Mouse (Mus musculus) G1E (cell line): ENCODE measurements around the gene Sox5. TPM values are rescaled to one million over a fixed set of nuclear protein-coding genes. Genes with fewer than 3 reads are reported as not detected.

ENCODE experiments used
- ATAC-seq: 2 replicates; pipeline ENCODE4 v1.8.0; 2016; ENCODE audit warnings: mild to moderate bottlenecking; ENCODE audit not compliant: insufficient number of reproducible peaks, poor library complexity, low FRiP score, severe bottlenecking; ENCODE audit errors: extremely low read depth
- DNase-seq: peaks from one replicate; pipeline ENCODE4 v3.0.0; 2012; ENCODE audit warnings: low spot score
- H3K27me3 ChIP-seq: 2 replicates; pipeline ENCODE4 v1.6.1; 2012; ENCODE audit warnings: mild to moderate bottlenecking, low read length, inconsistent platforms; ENCODE audit not compliant: insufficient read depth
- H3K36me3 ChIP-seq: replicated peaks from 2 replicates; pipeline ENCODE3; 2012; ENCODE audit warnings: mild to moderate bottlenecking, inconsistent platforms
- H3K4me1 ChIP-seq: 2 replicates; pipeline ENCODE4 v1.6.1; 2012; ENCODE audit warnings: low read depth, low read length, inconsistent platforms, mixed read lengths; ENCODE audit not compliant: insufficient read depth
- H3K4me3 ChIP-seq: 2 replicates; pipeline ENCODE4 v1.5.1; 2012; ENCODE audit warnings: low read depth, mild to moderate bottlenecking, inconsistent platforms, low read length, moderate library complexity, mixed read lengths
- H3K9me3 ChIP-seq: replicated peaks from 2 replicates; pipeline ENCODE4 v1.6.1; 2012; ENCODE audit warnings: inconsistent platforms
- CTCF ChIP-seq: IDR thresholded peaks from 2 replicates; pipeline ENCODE4 v1.5.1; 2012; ENCODE audit warnings: low read depth, low read length, inconsistent platforms, mixed read lengths
- GATA1 ChIP-seq: IDR thresholded peaks from 2 replicates; pipeline ENCODE4 v1.6.1; 2012; ENCODE audit warnings: borderline replicate concordance, low read length, inconsistent platforms, mixed read lengths
- GATA2 ChIP-seq: IDR thresholded peaks from 2 replicates; pipeline ENCODE4 v1.6.1; 2012; ENCODE audit warnings: low read depth, low read length, inconsistent platforms, borderline replicate concordance
- POLR2AphosphoS5 ChIP-seq: IDR thresholded peaks from 2 replicates; pipeline ENCODE4 v1.6.1; 2012; ENCODE audit warnings: low read depth, low read length, inconsistent platforms; ENCODE audit not compliant: insufficient replicate concordance
- TAL1 ChIP-seq: conservative IDR thresholded peaks from 2 replicates; pipeline ENCODE4 v1.6.1; 2012; ENCODE audit warnings: low read depth, low read length, inconsistent platforms, mixed read lengths
- polyA plus RNA-seq: library from polyadenylated mRNA; stranded (reverse); fragments of >175 nt; gene quantifications from 2 replicates; pipeline ENCODE4 v1.2.3, GENCODE M21; 2012
- total RNA-seq, 2 experiments: library from RNA; stranded (forward) in 1 of 2; stranded (reverse) in 1 of 2; fragments of 200-1000 nt in 1 of 2; fragments of >200 nt in 1 of 2; fragmentation: Nextera tagmentation in 1 of 2; gene quantifications; 2 replicates each; pipeline ENCODE4 v1.2.3; 2014 to 2017

Sox5 gene
- total and polyA plus RNA-seq, 3 experiments = 0.27 to 16.2 TPM; not detected in 1

DNA sequence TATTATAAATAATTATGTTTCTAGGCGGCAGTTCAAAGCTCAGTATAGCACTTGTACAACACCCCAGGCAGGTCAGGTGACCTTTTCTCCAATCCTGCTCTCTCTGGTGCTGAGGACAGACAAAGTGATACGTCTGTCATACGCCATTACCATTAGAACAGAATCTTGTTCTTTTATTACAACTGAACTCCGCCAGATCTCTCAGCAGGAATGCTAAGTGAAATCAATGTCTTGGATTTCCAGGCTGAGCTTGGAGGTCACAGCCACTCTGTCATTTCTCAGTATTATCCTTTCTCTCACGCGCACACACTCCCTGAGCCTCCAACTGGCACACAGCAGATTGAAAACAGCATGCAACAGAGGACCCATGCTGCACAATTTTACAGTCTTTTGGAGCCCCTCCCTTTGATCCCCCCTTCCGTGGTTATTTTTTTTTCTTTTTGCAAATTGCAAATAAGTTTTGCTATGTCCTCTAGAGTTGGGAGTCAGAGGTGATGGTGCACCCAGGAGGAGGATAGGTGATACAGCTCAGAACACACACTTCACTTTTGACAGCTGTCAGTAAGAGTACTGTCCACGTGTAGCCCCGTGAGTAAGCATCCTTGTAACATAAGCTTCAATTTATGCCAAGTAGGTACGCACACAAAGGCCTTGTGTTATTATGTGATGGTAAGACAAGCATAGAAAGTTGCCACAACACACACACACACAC lies 877.6 kb downstream of the Sox5 start:
- Histone ChIP-seq H3K4me3 (no peak overlapping the region), H3K9me3 (peaks cover 46% of the 10 kb centered on the region), H3K27me3 (no peaks in the 10 kb centered on the region), H3K4me1 (no peaks in the 10 kb centered on the region), H3K36me3 (no peaks in the 10 kb centered on the region)
- DNase-seq = no peak
- TF ChIP-seq GATA2 (no peak), CTCF (no peak), POLR2AphosphoS5 (no peak), TAL1 (no peak), GATA1 (no peak)
- ATAC-seq = no peak

DNA sequence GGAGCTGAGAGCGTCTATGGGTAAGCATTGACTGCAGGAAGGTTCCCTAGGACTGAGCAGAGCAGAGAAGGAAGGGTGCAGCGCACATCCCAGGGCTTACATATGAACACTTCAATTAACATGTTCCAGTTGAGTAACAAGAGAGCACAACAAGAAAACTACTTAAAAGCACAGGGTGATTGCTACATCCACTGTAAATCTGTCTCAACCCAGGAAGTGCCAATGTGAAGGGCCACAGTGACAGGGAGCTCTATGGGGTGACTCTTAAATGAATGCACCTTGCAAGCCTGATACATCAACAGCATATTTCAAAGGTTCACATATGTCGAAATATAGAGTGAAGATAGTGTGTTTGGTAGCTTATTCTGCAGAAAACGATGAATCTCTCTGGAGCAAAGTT lies 880.9 kb downstream of the Sox5 start:
- Histone ChIP-seq H3K27me3 (no peaks in the 10 kb centered on the region), H3K4me3 (no peak overlapping the region), H3K36me3 (no peaks in the 10 kb centered on the region), H3K9me3 (peaks cover 47% of the 10 kb centered on the region), H3K4me1 (no peaks in the 10 kb centered on the region)
- DNase-seq = no peak
- ATAC-seq = no peak
- TF ChIP-seq POLR2AphosphoS5 (no peak), GATA2 (no peak), CTCF (no peak), TAL1 (no peak), GATA1 (no peak)

DNA sequence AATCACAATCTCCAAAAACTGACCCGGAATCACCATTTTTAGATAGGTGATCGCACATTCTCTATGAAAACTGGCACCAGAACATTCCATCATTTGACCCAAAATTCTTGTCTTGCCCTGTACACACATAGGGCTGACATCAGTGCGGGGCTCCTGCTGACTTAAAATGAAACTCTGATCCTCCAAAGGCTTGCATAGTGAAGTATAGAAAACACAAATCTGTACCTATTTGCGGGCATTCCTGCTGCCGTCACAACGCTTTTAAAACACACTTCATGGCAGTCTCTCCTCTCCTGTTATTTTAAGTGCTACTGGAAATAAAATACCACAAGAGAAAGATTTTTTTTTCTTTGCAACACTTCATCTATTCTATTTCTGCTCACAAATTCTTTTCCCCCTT lies 886.7 kb downstream of the Sox5 start:
- Histone ChIP-seq H3K4me3 (no peak overlapping the region), H3K4me1 (no peaks in the 10 kb centered on the region), H3K36me3 (no peaks in the 10 kb centered on the region), H3K9me3 (peaks cover 30% of the 10 kb centered on the region), H3K27me3 (no peaks in the 10 kb centered on the region)
- DNase-seq = no peak
- no peak for ATAC-seq
- TF ChIP-seq TAL1 (no peak), GATA1 (no peak), GATA2 (no peak), CTCF (no peak), POLR2AphosphoS5 (no peak)

DNA sequence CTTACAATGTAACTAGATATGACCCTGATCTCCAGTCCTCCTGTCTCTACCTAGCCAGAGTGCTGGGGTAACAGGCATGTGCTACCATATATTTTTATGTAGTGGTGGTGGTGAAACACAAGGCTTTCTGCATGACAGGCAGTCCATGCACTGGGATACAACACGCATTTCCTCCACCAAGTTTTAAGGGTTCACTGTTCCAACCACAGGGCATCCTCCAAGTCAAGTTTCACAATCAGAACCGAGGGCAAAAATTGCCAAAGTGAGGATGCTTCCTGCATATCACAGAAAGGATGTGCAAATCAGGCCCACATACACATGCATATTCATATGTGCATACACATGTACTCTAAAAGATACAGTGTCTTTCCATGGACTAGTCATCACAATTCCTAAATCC lies 888.9 kb downstream of the Sox5 start:
- no peak overlapping the region for H3K4me3 ChIP-seq
- TF ChIP-seq GATA2 = no peak
- no peak for TF ChIP-seq CTCF
- no peak for TF ChIP-seq GATA1
- TF ChIP-seq POLR2AphosphoS5 = no peak
- TF ChIP-seq TAL1 = no peak
- H3K27me3 ChIP-seq = no peaks in the 10 kb centered on the region
- no peak for DNase-seq
- no peaks in the 10 kb centered on the region for H3K4me1 ChIP-seq
- ATAC-seq = no peak
- H3K9me3 ChIP-seq = peaks cover 22% of the 10 kb centered on the region
- H3K36me3 ChIP-seq = no peaks in the 10 kb centered on the region

DNA sequence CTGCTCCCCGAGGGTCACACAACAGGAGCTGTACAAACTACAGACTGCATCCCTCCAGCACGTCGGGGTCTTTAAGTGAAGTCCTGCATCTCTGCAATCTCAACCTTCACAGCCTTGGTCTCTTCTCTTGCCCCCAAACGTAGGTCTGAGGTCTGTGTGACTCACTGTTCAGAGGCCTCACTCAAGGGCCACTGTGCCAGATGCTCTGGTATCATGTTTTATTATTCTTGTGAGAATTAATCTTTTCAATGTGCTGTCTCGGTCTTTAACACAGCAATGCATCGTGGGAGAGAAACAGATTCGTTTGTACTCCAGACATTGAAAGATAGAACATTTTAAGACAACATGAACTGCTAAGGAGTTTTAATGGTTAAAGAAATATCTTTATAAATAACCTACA lies 893.2 kb downstream of the Sox5 start:
- Histone ChIP-seq H3K9me3 (peaks cover 20% of the 10 kb centered on the region), H3K27me3 (no peaks in the 10 kb centered on the region), H3K4me3 (no peak overlapping the region), H3K4me1 (no peaks in the 10 kb centered on the region), H3K36me3 (no peaks in the 10 kb centered on the region)
- DNase-seq = no peak
- no peak for ATAC-seq
- no peak for TF ChIP-seq TAL1
- TF ChIP-seq GATA2 = no peak
- TF ChIP-seq POLR2AphosphoS5 = no peak
- TF ChIP-seq CTCF = no peak
- TF ChIP-seq GATA1 = no peak

DNA sequence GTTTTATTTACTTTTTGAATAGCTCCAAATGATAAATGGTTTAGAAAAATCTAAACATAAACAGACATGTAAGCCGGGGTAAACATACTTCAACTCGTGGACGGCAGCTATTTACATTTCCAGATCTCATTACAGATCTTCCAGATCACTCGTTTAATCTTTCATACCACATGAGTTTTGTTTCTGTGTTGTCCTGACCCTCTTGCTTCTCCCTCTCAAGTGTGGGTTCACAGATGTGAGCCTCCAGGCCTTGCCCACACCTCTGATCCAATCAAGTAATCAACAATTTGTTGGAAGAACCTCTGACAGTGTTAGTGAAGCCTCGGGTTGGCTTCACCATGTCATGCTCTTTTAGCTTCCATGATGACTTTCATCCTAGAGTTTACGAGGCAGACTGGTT lies 903.3 kb downstream of the Sox5 start:
- DNase-seq = no peak
- no peaks in the 10 kb centered on the region for H3K36me3 ChIP-seq
- no peaks in the 10 kb centered on the region for H3K4me1 ChIP-seq
- TF ChIP-seq CTCF (no peak), TAL1 (no peak), GATA2 (no peak), GATA1 (no peak), POLR2AphosphoS5 (no peak)
- H3K4me3 ChIP-seq = no peak overlapping the region
- H3K9me3 ChIP-seq = peaks cover 32% of the 10 kb centered on the region
- H3K27me3 ChIP-seq = no peaks in the 10 kb centered on the region
- no peak for ATAC-seq
